Mouse (Mus musculus) forebrain, embryonic 11.5 days (tissue): Measurements from ENCODE around the gene Dennd4c. TPM values are rescaled to one million over a fixed set of nuclear protein-coding genes. Genes with fewer than 3 reads are reported as not detected.
"Not testable (repeated sequence)": the region's sequence is repeated elsewhere in the genome, so short reads cannot be mapped to it uniquely, and the experiment has no call there.

Experiments used
- ATAC-seq: fragments of 200-750 bp; cut with Nextera tagmentation; replicated peaks from 2 replicates; pipeline ENCODE4 v1.8.0; 2017; ENCODE audit warnings: moderate TSS enrichment; ENCODE audit not compliant: low FRiP score
- DNase-seq: peaks from one replicate; pipeline ENCODE4 v3.0.0-alpha.2; 2017; ENCODE audit warnings: low spot score
- H3K27ac ChIP-seq: fragments of 300-500 bp; sonication (generic); 2 replicates; pipeline ENCODE4 v1.5.1; 2014; ENCODE audit warnings: low read depth, low read length
- H3K27me3 ChIP-seq: fragments of 300-500 bp; sonication (generic); 2 replicates; pipeline ENCODE4 v1.6.1; 2014; ENCODE audit warnings: mild to moderate bottlenecking, low read length, mixed read lengths; ENCODE audit not compliant: control insufficient read depth, insufficient read depth
- H3K36me3 ChIP-seq: fragments of 300-500 bp; sonication (generic); 2 replicates; pipeline ENCODE4 v1.6.1; 2014; ENCODE audit warnings: mild to moderate bottlenecking, low read length, moderate library complexity, mixed read lengths; ENCODE audit not compliant: control insufficient read depth, insufficient read depth
- H3K4me1 ChIP-seq: fragments of 300-500 bp; sonication (generic); replicated peaks from 2 replicates; pipeline ENCODE4 v1.6.1; 2014; ENCODE audit warnings: low read length, mixed read lengths; ENCODE audit not compliant: control insufficient read depth, insufficient read depth
- H3K4me2 ChIP-seq: fragments of 300-500 bp; sonication (generic); 2 replicates; pipeline ENCODE4 v1.6.1; 2014; ENCODE audit warnings: low read depth, mild to moderate bottlenecking, low read length, moderate library complexity, mixed read lengths; ENCODE audit not compliant: severe bottlenecking
- H3K4me3 ChIP-seq: fragments of 300-500 bp; sonication (generic); 2 replicates; pipeline ENCODE4 v1.5.1; 2014; ENCODE audit warnings: low read depth, low read length
- H3K9ac ChIP-seq: fragments of 300-500 bp; sonication (generic); 2 replicates; pipeline ENCODE4 v1.6.1; 2014; ENCODE audit warnings: low read length
- H3K9me3 ChIP-seq: fragments of 300-500 bp; sonication (generic); 2 replicates; pipeline ENCODE4 v1.6.1; 2016; ENCODE audit warnings: low read length, mixed read lengths; ENCODE audit not compliant: control insufficient read depth
- WGBS: fragments of 180-500 bp; shearing (Covaris S2); extraction: QIAGEN DNeasy Blood & Tissue Kit; methylation state at CpG from one replicate; pipeline ENCODE4 v1.1.7; 2014; 5-methylcytosine and 5-hydroxymethylcytosine counted together
- polyA plus RNA-seq: library from polyadenylated mRNA; unstranded; fragments of >200 nt; fragmentation: Nextera tagmentation; extraction: Ambion mirVana; gene quantifications from 2 replicates; pipeline ENCODE4 v1.2.1, GENCODE M21; 2014

Gene Dennd4c
- polyA plus RNA-seq, 1 experiment from 2014 or later, result 8.2 TPM

- H3K4me2 ChIP-seq, H3K4me1 ChIP-seq, ATAC-seq, H3K9me3 ChIP-seq, H3K36me3 ChIP-seq, H3K4me3 ChIP-seq, DNase-seq, H3K9ac ChIP-seq, H3K27ac ChIP-seq, H3K27me3 ChIP-seq: not testable (repeated sequence)
- WGBS, result 98% methylated on average over 2 of the region's 2 CpGs
Observed at GRCm38 (mm10) chr4:86841141-86841540, 92.8 kb downstream of the Dennd4c start.

- H3K27me3 ChIP-seq, result no peaks in the 10 kb centered on the region
- DNase-seq (no peak), ATAC-seq (no peak)
- H3K4me3 ChIP-seq, result no peak overlapping the region
- H3K9me3 ChIP-seq, result no peaks in the 10 kb centered on the region
- no peak overlapping the region for H3K27ac ChIP-seq
- 97% methylated on average over 3 of the region's 3 CpGs for WGBS
- H3K4me1 ChIP-seq, result no peaks in the 10 kb centered on the region
- no peak overlapping the region for H3K4me2 ChIP-seq
- peaks cover 2% of the 10 kb centered on the region; the same call in 1 of the 2 replicates for H3K36me3 ChIP-seq
- H3K9ac ChIP-seq, result no peak overlapping the region
Observed at GRCm38 (mm10) chr4:86845384-86845783, 97.0 kb downstream of the Dennd4c start.

- no peak for DNase-seq
- Histone ChIP-seq H3K4me2 (no peak overlapping the region), H3K36me3 (peaks cover 2% of the 10 kb centered on the region), H3K27me3 (no peaks in the 10 kb centered on the region), H3K9me3 (no peaks in the 10 kb centered on the region), H3K4me3 (no peak overlapping the region), H3K9ac (no peak overlapping the region), H3K27ac (no peak overlapping the region), H3K4me1 (no peaks in the 10 kb centered on the region)
- no peak for ATAC-seq
- WGBS, result 98% methylated on average over 2 of the region's 2 CpGs
Observed at GRCm38 (mm10) chr4:86847246-86847645, 98.9 kb downstream of the Dennd4c start.

GRCm38 (mm10) chr4:86851331-86851730 lies 103.0 kb downstream of the Dennd4c start:
- Histone ChIP-seq H3K9me3 (no peaks in the 10 kb centered on the region), H3K4me2 (no peak overlapping the region), H3K4me3 (no peak overlapping the region), H3K9ac (no peak overlapping the region), H3K27ac (no peak overlapping the region), H3K36me3 (peaks cover 23% of the 10 kb centered on the region), H3K4me1 (no peaks in the 10 kb centered on the region), H3K27me3 (no peaks in the 10 kb centered on the region)
- DNase-seq (no peak), ATAC-seq (0 out of 2 replicates have a peak, but pooled peaks have one; percentile 16)
- 84% methylated on average over 2 of the region's 2 CpGs for WGBS

GRCm38 (mm10) chr4:86852018-86852417 lies 103.7 kb downstream of the Dennd4c start:
- Histone ChIP-seq H3K4me2 (no peak overlapping the region), H3K27me3 (no peaks in the 10 kb centered on the region), H3K4me1 (no peaks in the 10 kb centered on the region), H3K27ac (no peak overlapping the region), H3K36me3 (peaks cover 23% of the 10 kb centered on the region), H3K9ac (no peak overlapping the region), H3K4me3 (no peak overlapping the region), H3K9me3 (no peaks in the 10 kb centered on the region)
- DNase-seq (no peak), ATAC-seq (no peak)
- WGBS, result 73% methylated on average over 3 of the region's 3 CpGs

- peaks cover 22% of the 10 kb centered on the region for H3K36me3 ChIP-seq
- no peak overlapping the region for H3K9ac ChIP-seq
- no peaks in the 10 kb centered on the region for H3K27me3 ChIP-seq
- H3K4me3 ChIP-seq, result no peak overlapping the region
- DNase-seq (no peak), ATAC-seq (no peak)
- WGBS, result 87% methylated on average over 4 of the region's 4 CpGs
- H3K4me2 ChIP-seq, result no peak overlapping the region
- no peak overlapping the region for H3K27ac ChIP-seq
- H3K9me3 ChIP-seq, result no peaks in the 10 kb centered on the region
- H3K4me1 ChIP-seq, result no peaks in the 10 kb centered on the region
Observed at GRCm38 (mm10) chr4:86852813-86853590, 104.6 kb downstream of the Dennd4c start.

GRCm38 (mm10) chr4:86856304-86857112 lies 108.2 kb downstream of the Dennd4c start:
- WGBS, result 2% methylated on average over 50 of the region's 50 CpGs
- Histone ChIP-seq H3K27ac (peak overlapping the region; percentile 89), H3K4me3 (peak overlapping the region; percentile 95), H3K4me2 (peak overlapping the region; percentile 78), H3K9ac (peak overlapping the region; percentile 100), H3K4me1 (no peaks in the 10 kb centered on the region), H3K9me3 (no peaks in the 10 kb centered on the region), H3K36me3 (peaks cover 20% of the 10 kb centered on the region), H3K27me3 (no peaks in the 10 kb centered on the region)
- no peak for DNase-seq
- no peak for ATAC-seq

GRCm38 (mm10) chr4:86857113-86858069 lies 109.0 kb downstream of the Dennd4c start, which contains the start of gene Rps6:
Gene Rps6, minus strand, starts transcription at chr4:86857412.
- peak within 1 kb of the TSS; percentile 100 for H3K9ac ChIP-seq
- H3K36me3 ChIP-seq, result peaks cover 20% of the 10 kb centered on the region
- no peaks in the 10 kb centered on the region for H3K4me1 ChIP-seq
- H3K4me3 ChIP-seq, result peak within 1 kb of the TSS; percentile 95
- no peaks in the 10 kb centered on the region for H3K27me3 ChIP-seq
- DNase-seq, result peak; percentile 96
- ATAC-seq, result peak; percentile 98
- peak within 1 kb of the TSS; percentile 82 for H3K4me2 ChIP-seq
- H3K27ac ChIP-seq, result peak within 1 kb of the TSS; percentile 89
- no peaks in the 10 kb centered on the region for H3K9me3 ChIP-seq
- WGBS, result under 1% methylated on average over 57 of the region's 68 CpGs
